Mouse (Mus musculus) forebrain, postnatal 0 days (tissue): Measurements from ENCODE around the gene Klhl33. TPM values are rescaled to one million over a fixed set of nuclear protein-coding genes. Genes with fewer than 3 reads are reported as not detected.

Experiments
- ATAC-seq: fragments of 200-750 bp; cut with Nextera tagmentation; 2 replicates; pipeline ENCODE4 v1.8.0; 2017; ENCODE audit warnings: mild to moderate bottlenecking, moderate library complexity
- DNase-seq: peaks from one replicate; pipeline ENCODE4 v3.0.0-alpha.2; 2015
- H3K27ac ChIP-seq: fragments of 300-500 bp; sonication (generic); 2 replicates; pipeline ENCODE4 v1.5.1; 2014; ENCODE audit warnings: low read depth, mild to moderate bottlenecking, antibody characterized with exemption, low read length, moderate library complexity, mixed read lengths
- H3K27me3 ChIP-seq: fragments of 300-500 bp; sonication (generic); 2 replicates; pipeline ENCODE4 v1.6.1; 2014; ENCODE audit warnings: mild to moderate bottlenecking, low read length, mixed read lengths; ENCODE audit not compliant: insufficient read depth
- H3K36me3 ChIP-seq: fragments of 300-500 bp; sonication (generic); 2 replicates; pipeline ENCODE4 v1.6.1; 2014; ENCODE audit warnings: mild to moderate bottlenecking, moderate library complexity; ENCODE audit not compliant: insufficient read depth
- H3K4me1 ChIP-seq: fragments of 300-500 bp; sonication (generic); 2 replicates; pipeline ENCODE4 v1.6.1; 2014; ENCODE audit warnings: antibody characterized with exemption; ENCODE audit not compliant: insufficient read depth
- H3K4me2 ChIP-seq: fragments of 300-500 bp; sonication (generic); 2 replicates; pipeline ENCODE4 v1.6.1; 2014; ENCODE audit warnings: low read depth, mild to moderate bottlenecking, moderate library complexity
- H3K4me3 ChIP-seq: fragments of 300-500 bp; sonication (generic); 2 replicates; pipeline ENCODE4 v1.5.1; 2014; ENCODE audit warnings: low read depth, low read length, mixed read lengths
- H3K9ac ChIP-seq: fragments of 300-500 bp; sonication (generic); 2 replicates; pipeline ENCODE4 v1.6.1; 2014; ENCODE audit warnings: mild to moderate bottlenecking
- H3K9me3 ChIP-seq: fragments of 300-500 bp; sonication (generic); 2 replicates; pipeline ENCODE4 v1.6.1; 2016; ENCODE audit warnings: low read length
- CTCF ChIP-seq: sonication (generic); IDR thresholded peaks from 2 replicates; pipeline ENCODE4 v1.5.1; 2016; ENCODE audit warnings: antibody characterized with exemption, control low read depth, low read depth
- WGBS: fragments of 180-500 bp; shearing (Covaris S2); extraction: QIAGEN DNeasy Blood & Tissue Kit; methylation state at CpG from one replicate; pipeline ENCODE4 v1.1.7; 2014; 5-methylcytosine and 5-hydroxymethylcytosine counted together
- polyA plus RNA-seq: library from polyadenylated mRNA; unstranded; fragments of >200 nt; fragmentation: Nextera tagmentation; extraction: Ambion mirVana; gene quantifications from 2 replicates; pipeline ENCODE4 v1.2.1, GENCODE M21; 2015
- total RNA-seq: library from RNA; depleted of rRNA; stranded (reverse); fragments of >200 nt; gene quantifications from 2 replicates; pipeline ENCODE4 v1.2.3, GENCODE M21; 2014

The Klhl33 gene
- total and polyA plus RNA-seq, 2 experiments from 2014 or later = 0.80 to 2.8 TPM

GRCm38 (mm10) chr14:50936649-50937048 lies 39.3 kb upstream of the Klhl33 start:
- TF ChIP-seq CTCF = no peak
- ATAC-seq = no peak
- H3K9me3 ChIP-seq = no peaks in the 10 kb centered on the region

DNA sequence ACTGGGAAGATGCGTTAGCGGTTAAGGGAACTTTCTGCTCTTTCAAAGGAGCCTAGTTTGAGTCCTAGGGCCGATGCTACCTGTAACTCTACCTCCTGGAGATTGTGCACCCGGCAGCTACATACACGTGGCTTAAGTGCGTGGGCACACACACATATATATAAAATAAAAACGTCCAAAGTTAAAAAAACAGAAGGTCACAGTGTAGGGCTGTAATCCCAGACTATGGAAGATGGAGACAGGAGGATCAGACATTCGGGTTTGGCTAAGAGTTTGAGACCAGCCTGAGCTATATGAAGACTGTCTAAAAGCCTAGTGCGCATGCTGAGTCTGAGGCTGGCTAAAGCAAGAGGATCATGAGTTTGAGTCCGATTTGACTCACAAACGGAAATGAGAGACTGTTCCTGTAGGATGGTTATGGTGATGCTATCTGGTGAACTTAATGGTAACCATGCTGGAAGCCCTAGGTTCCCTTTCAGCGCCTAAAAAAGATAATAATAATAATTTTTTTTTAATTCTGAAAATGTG lies 34.2 kb upstream of the Klhl33 start:
- no peak for TF ChIP-seq CTCF
- Histone ChIP-seq H3K4me1 (peaks cover 8% of the 10 kb centered on the region; the same call in 1 of the 2 replicates), H3K9ac (peak overlapping the region; percentile 46), H3K4me3 (peak overlapping the region; percentile 81), H3K27ac (peak overlapping the region; percentile 80), H3K9me3 (no peaks in the 10 kb centered on the region), H3K36me3 (peaks cover 21% of the 10 kb centered on the region), H3K4me2 (peak overlapping the region; percentile 54), H3K27me3 (no peaks in the 10 kb centered on the region)
- DNase-seq (no peak), ATAC-seq (no peak)
- 10% methylated on average over 12 of the region's 12 CpGs for WGBS

More at GRCm38 (mm10) chr14:50936649-50937048, 39.3 kb upstream of the Klhl33 start:
- no peak overlapping the region for H3K4me3 ChIP-seq
- no peak for DNase-seq
- no peak overlapping the region for H3K27ac ChIP-seq
- no peaks in the 10 kb centered on the region for H3K27me3 ChIP-seq
- no peaks in the 10 kb centered on the region for H3K4me1 ChIP-seq
- 41% methylated on average over 1 of the region's 1 CpGs for WGBS
- H3K4me2 ChIP-seq = no peak overlapping the region
- no peak overlapping the region for H3K9ac ChIP-seq
- H3K36me3 ChIP-seq = no peaks in the 10 kb centered on the region

GRCm38 (mm10) chr14:50930754-50931492 lies 33.6 kb upstream of the Klhl33 start, which contains the start of the genes Pip4p1 and Pnp:
TSS of gene Pip4p1 (minus strand) at chr14:50930856.
TSS of gene Pnp (plus strand) at chr14:50931082.
- 2% methylated on average over 68 of the region's 68 CpGs for WGBS
- TF ChIP-seq CTCF = no peak
- peak within 1 kb of the TSS; percentile 90 for H3K27ac ChIP-seq
- H3K27me3 ChIP-seq = no peaks in the 10 kb centered on the region
- peak within 1 kb of the TSS; percentile 62 for H3K4me2 ChIP-seq
- peak within 1 kb of the TSS; percentile 81 for H3K4me3 ChIP-seq
- ATAC-seq (peak; percentile 99), DNase-seq (peak; percentile 99)
- peaks cover 27% of the 10 kb centered on the region for H3K36me3 ChIP-seq
- H3K9me3 ChIP-seq = no peaks in the 10 kb centered on the region
- H3K9ac ChIP-seq = peak within 1 kb of the TSS; percentile 86
- peaks cover 11% of the 10 kb centered on the region for H3K4me1 ChIP-seq

- Histone ChIP-seq H3K27ac (peak overlapping the region; percentile 90), H3K9ac (peak overlapping the region; percentile 86), H3K27me3 (no peaks in the 10 kb centered on the region), H3K4me2 (peak overlapping the region; percentile 62), H3K4me1 (peaks cover 15% of the 10 kb centered on the region), H3K9me3 (no peaks in the 10 kb centered on the region), H3K4me3 (peak overlapping the region; percentile 81), H3K36me3 (peaks cover 27% of the 10 kb centered on the region)
- peak; percentile 21 for ATAC-seq
- no peak for DNase-seq
- WGBS = 4% methylated on average over 34 of the region's 38 CpGs
- TF ChIP-seq CTCF = no peak
Observed at GRCm38 (mm10) chr14:50930377-50930753, 33.1 kb upstream of the Klhl33 start.

- Histone ChIP-seq H3K27ac (peak overlapping the region; percentile 90), H3K9ac (peak overlapping the region; percentile 86), H3K9me3 (no peaks in the 10 kb centered on the region), H3K4me1 (peaks cover 15% of the 10 kb centered on the region), H3K4me2 (peak overlapping the region; percentile 62), H3K36me3 (peaks cover 27% of the 10 kb centered on the region), H3K4me3 (peak overlapping the region; percentile 81), H3K27me3 (no peaks in the 10 kb centered on the region)
- 15% methylated on average over 10 of the region's 10 CpGs for WGBS
- DNase-seq (no peak), ATAC-seq (no peak)
- TF ChIP-seq CTCF = no peak
Observed at GRCm38 (mm10) chr14:50929951-50930350, 32.6 kb upstream of the Klhl33 start.

- Histone ChIP-seq H3K36me3 (peaks cover 27% of the 10 kb centered on the region), H3K27ac (no peak overlapping the region), H3K4me2 (no peak overlapping the region), H3K27me3 (no peaks in the 10 kb centered on the region), H3K9ac (no peak overlapping the region), H3K4me3 (no peak overlapping the region), H3K4me1 (peaks cover 20% of the 10 kb centered on the region), H3K9me3 (no peaks in the 10 kb centered on the region)
- WGBS = 73% methylated on average over 3 of the region's 3 CpGs
- DNase-seq = no peak
- no peak for ATAC-seq
- TF ChIP-seq CTCF = no peak
Observed at GRCm38 (mm10) chr14:50927366-50927765, 30.1 kb upstream of the Klhl33 start.
